Mouse (Mus musculus): ENCODE data around the gene Gm20388. TPM values are rescaled to one million over a fixed set of nuclear protein-coding genes. Genes with fewer than 3 reads are reported as not detected.

Gene Gm20388
- total RNA-seq, 2 experiments from 2014 or later, result 2.2 to 7.6 TPM

DNA sequence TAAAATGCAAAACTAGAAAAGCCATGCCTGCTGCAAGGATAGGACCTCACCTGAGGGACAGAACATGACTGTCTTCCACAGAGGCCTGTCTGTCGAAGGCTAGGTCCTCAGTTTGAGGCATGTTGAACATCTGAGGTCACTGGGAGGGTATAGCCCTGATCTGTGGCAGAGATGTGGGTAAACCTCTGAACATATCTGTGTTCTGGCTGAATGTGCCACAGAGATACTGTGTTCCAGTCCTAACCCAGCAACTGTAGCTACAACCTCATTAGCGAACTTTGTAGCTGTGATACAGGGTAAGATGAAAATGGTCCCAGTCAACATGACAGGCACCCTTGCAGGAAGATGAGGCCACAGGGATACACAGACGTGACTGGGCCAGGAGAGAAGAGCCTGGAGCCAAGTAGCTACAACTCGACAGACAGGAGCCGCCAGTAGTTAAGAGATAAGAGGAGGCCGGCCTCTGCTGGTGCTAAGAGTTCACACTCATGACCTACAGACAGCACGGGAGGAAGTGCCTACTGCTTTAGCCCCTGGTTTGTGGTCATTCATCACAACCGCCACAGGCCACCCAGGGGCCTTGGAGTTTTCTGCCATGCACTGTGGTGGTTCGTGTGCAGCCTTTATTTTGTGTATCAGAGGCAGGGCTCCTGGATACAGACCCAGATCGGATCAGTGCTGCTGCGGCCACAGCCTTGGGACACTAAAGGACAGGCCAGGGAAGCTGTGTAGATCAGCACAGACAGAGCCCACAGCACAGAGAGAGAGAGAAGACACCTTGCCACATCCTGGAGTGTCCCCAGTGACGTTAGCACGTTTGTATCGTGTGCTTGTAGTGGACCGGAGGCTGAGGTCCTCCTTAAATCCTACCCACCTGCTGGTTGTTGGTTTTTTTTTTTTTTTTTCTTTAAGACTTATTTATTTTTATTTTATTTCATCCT, 2439.0 kb downstream of the Gm20388 start:
- H3K4me3 ChIP-seq, result no peak overlapping the region
- no peak for TF ChIP-seq CTCF (conservative IDR thresholded peaks at IDR 0.05)
- no peak overlapping the region for H3K27ac ChIP-seq
- no peak for DNase-seq (ENCODE audit: low spot score in 2 of 2)

DNA sequence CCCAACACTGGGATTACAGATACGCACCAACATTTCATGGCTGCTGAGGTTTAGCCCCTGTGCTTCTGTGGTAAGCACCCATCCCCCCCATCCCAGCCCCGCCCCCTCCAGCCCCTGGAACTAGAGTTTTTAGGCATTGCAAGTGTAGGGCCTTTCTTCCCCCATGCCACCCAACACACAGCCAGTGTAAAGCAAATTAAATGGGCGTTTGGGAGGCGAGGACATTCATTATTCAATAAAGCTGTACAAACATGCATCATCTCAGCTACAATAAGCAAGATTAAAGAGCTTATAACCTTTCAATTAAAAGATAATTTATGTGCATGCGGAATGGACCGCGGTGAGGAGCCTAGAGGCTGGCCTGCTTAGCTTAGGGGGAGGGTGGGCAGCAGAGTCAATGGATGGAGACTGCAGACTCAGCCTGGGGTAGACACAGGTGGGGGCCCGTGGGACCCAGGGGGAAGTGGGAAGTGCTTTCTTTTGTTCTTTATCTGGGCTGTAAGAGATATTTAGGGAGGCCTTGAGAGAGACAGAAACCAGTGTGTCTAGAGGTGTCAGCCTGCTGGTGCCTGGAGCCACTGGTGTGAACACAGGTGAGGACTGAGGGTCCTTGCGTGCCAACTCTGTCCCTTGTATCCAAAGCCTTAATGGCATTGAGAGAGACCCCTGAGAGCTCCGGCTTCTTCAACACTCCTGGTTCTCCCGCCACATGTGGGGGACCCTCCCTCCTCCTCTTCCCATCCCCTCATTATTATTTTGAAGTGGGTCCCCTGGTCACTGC, 2439.9 kb downstream of the Gm20388 start:
- Histone ChIP-seq H3K4me3 (no peak overlapping the region), H3K27ac (no peak overlapping the region)
- DNase-seq (ENCODE audit: low spot score in 2 of 2), result no peak
- TF ChIP-seq CTCF (conservative IDR thresholded peaks at IDR 0.05), result no peak

- TF ChIP-seq CTCF (conservative IDR thresholded peaks at IDR 0.05), result no peak
- H3K4me3 ChIP-seq, result no peak overlapping the region
- DNase-seq (ENCODE audit: low spot score in 2 of 2), result no peak
- H3K27ac ChIP-seq, result no peak overlapping the region
These were observed 2443.5 kb downstream of the Gm20388 start for GRCm38 (mm10) chr8:122354157-122354556.

DNA sequence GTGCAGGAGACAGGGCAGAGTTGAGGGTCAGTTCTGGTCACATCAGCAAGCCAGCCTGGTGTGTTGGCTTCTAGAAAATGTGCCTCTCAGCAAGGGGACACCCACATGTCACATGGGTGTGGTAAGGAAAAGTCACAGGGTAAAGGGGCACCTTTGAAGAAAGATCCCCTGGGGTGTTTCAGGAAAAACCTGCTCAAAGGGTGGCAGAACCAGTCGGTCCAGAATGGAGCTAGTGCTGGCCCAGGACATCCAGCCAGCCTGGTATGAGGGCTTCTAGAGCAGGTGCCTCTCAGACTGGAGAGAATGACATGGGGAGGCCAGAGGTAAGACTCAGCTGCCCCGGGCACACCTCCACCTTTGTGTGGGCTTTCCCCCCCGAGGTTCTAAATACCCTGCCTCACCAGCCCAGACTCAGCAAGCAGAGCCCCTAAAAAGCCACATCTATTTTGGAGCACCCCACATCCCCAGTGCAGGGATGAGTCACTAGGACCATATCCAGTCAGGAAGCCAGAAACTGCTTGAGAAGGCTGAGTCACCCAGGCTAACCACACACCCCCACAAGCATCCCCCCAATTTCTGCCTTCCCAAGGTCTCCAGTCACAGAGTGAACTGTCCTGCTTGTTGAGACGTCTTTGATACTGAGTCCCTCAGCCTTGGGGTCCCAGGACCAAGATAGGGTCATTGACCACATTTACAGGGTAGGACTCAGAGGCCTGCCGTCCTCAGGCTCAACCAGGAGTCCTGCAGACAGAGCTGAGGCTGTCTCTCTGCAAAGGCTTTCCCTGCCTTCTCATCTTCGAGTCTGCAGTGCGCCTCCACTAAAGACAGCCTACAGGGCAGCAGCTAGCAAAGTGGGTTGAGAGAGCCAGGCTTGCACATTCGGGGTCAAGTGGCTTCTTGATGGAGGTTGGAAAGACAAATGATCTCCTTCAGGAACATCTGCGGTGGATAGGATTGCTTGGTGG, 2445.3 kb downstream of the Gm20388 start:
- no peak for TF ChIP-seq CTCF (conservative IDR thresholded peaks at IDR 0.05)
- DNase-seq (ENCODE audit: low spot score in 2 of 2), result peak; percentile 34 to 68
- H3K4me3 ChIP-seq, result no peak overlapping the region
- H3K27ac ChIP-seq, result peak overlapping the region; percentile 70

DNA sequence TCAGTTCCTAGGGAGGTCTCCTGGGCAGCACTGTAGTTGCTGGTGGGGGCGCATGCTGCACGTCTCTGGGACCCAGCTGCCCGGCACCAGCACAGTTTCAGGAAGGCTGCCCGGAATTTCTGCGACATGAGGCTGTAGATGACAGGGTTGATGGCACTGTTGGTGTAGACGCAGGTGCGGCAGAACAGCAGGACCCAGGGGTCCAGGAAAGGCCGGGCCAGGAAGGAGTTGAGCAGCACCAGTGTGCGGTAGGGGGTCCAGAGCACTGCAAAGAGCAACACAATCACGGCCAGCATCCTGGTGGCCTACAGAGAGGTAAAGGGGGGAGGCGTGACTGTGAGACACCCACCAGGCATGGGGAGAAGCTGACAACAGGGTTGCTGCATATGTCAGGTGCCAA, 2446.6 kb downstream of the Gm20388 start:
- DNase-seq (ENCODE audit: low spot score in 2 of 2), result no peak
- H3K27ac ChIP-seq, result no peak overlapping the region
- no peak for TF ChIP-seq CTCF (conservative IDR thresholded peaks at IDR 0.05)
- H3K4me3 ChIP-seq, result no peak overlapping the region

GRCm38 (mm10) chr8:122357641-122358040, 2447.0 kb downstream of the Gm20388 start:
- no peak for DNase-seq (ENCODE audit: low spot score in 2 of 2)
- Histone ChIP-seq H3K4me3 (no peak overlapping the region), H3K27ac (no peak overlapping the region)
- TF ChIP-seq CTCF (conservative IDR thresholded peaks at IDR 0.05), result no peak

DNA sequence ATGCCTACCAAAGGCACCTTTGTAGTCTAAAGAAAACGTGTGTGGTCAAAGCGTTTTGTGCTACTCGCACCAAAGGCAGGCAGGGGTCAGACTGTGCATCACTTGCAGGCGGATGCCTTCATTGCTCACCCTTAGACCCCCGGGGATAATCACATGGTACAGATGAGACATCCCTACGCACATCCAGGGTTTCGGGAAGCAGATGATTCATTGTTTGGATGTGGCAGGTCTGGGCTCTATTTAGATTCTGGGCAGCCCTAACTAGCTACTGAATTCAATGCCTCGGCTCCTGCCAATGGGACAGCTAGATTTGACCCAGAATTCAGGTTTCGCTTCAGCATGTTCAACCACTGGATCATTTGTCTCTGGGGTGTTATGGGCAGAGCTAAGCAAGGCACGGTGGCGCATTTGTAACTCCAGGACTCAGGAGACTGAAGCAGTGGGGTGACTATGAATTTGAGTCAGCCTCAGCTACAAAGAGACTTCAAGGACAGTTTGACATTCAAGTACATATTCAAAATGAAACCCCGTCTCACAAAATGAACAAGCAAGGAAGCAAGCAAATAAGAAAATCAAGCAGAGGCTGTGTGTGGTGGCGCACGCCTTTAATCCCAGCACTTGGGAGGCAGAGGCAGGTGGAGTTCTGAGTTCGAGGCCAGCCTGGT, 2448.6 kb downstream of the Gm20388 start:
- no peak overlapping the region for H3K4me3 ChIP-seq
- DNase-seq (ENCODE audit: low spot score in 2 of 2), result no peak
- H3K27ac ChIP-seq, result no peak overlapping the region
- no peak for TF ChIP-seq CTCF (conservative IDR thresholded peaks at IDR 0.05)

DNA sequence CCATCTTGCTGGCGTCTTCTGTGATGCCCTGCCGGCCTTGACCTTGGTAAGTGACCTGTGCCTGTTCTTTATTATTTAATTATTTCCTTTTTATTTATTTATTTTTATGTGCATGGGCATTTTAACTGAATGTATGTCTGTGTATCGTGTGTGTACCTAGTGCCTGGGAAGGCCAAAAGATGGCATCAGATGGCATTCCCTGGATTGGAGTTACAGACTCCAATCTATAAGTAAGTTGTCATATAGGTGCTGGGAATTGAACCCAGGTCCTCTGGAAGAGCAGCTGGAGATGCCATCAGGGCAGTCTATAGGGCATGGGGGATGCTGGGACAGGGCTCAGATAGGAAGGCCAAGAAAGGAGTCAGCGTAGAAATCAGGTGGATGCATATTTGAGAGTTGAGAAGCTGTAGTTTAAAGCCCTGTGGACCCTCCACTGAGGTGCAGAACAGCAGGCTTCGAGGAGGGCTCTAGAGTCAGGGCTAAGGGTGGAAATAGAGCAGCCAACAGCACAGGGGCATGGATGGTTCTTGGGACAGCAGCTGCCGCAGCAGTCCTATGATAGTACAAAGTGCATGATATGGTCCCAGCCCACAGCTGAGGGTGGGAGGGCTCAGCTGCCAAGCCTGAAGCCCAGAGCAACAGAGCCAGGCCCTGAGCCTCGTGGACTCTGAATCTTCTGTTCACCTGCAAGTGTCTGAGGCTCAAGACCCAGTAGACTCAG, 2450.2 kb downstream of the Gm20388 start, which contains the start of gene Trhr2:
Trhr2 (minus strand) TSS at position 51 of the 721 bp plus-strand sequence.
- no peak for TF ChIP-seq CTCF (conservative IDR thresholded peaks at IDR 0.05)

DNA sequence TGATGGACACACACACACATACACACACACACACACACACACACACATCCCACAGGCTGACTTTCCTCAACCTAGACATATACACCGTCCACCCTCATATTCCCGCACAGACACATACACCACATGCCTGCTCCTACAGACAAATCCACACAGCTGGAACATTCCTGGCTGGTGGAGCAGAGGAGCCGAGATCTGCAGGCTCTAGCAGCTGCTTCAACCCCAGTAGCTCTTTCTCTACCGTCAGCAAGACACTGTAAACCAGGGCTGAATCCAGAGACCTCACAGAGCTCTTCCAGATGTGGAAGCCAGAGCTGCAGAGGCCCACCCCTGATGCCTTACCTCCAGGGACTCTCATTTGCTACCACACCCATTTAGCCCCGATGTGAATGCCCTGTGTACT, 2451.6 kb downstream of the Gm20388 start:
- no peak overlapping the region for H3K4me3 ChIP-seq

More for the DNA sequence above, 2450.2 kb downstream of the Gm20388 start, which contains the start of gene Trhr2:
- DNase-seq (ENCODE audit: low spot score in 2 of 2), result no peak
- H3K4me3 ChIP-seq, result no peak within 1 kb of the TSS
- H3K27ac ChIP-seq, result no peak within 1 kb of the TSS

DNA sequence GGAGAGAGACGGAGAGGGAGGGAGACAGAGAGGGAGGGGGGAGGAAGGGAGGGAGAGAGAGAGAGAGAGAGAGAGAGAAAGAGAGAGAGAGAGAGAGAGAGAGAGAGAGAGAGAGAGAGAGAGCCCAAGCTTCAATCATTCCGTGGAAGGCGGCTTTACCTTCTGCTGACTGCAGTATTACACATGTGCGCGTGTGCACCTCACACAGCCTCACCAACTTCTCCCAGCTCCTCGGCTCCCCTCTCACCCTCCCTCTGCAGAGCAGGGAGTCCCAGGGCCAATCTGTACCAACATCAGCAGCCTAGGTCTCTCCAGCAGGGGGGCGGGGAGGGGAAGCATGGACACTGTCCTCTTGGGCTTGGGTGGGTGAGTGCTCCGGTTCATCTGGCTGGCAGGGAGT, 2452.3 kb downstream of the Gm20388 start:
- DNase-seq (ENCODE audit: low spot score in 2 of 2), result no peak
- Histone ChIP-seq H3K27ac (no peak overlapping the region), H3K4me3 (no peak overlapping the region)
- TF ChIP-seq CTCF (conservative IDR thresholded peaks at IDR 0.05), result no peak

More for the DNA sequence above, 2451.6 kb downstream of the Gm20388 start:
- TF ChIP-seq CTCF (conservative IDR thresholded peaks at IDR 0.05), result no peak
- no peak overlapping the region for H3K27ac ChIP-seq
- DNase-seq (ENCODE audit: low spot score in 2 of 2), result no peak

GRCm38 (mm10) chr8:122368494-122368893, 2457.9 kb downstream of the Gm20388 start:
- DNase-seq (ENCODE audit: low spot score in 2 of 2), result no peak
- Histone ChIP-seq H3K27ac (no peak overlapping the region), H3K4me3 (no peak overlapping the region)
- no peak for TF ChIP-seq CTCF (conservative IDR thresholded peaks at IDR 0.05)
